Mouse (Mus musculus) embryonic fibroblast, embryonic 13.5 days (primary cell): ENCODE data around the gene Mfsd14a.

Experiments used
- CTCF ChIP-seq: IDR thresholded peaks from 2 replicates; pipeline ENCODE4 v1.5.1; 2011; ENCODE audit warnings: mild to moderate bottlenecking, control low read depth, low read length, moderate library complexity, borderline replicate concordance; ENCODE audit not compliant: insufficient read depth
- POLR2A ChIP-seq: IDR thresholded peaks from 2 replicates; pipeline ENCODE4 v1.6.1; 2011; ENCODE audit warnings: low read depth, mild to moderate bottlenecking, control low read depth, low read length, moderate library complexity

DNA sequence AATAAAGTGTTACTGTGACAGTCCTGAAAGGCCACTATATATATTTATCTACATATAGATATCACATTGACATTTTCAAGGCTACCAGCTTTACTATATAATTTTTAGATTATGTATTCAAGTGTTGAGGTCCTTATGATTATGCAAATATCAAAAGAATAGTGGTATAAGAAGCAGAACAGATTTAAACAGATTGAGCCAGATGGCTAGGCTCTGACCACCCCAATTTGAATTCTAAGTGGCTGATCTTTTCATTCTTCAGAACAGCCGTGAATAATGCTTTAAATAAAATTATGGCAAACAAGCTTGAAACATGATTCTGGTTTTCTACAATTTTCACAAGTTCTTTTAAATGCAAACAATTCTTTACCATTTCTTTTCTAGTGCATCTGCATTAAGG is 31.0 kb downstream of the Mfsd14a start:
- TF ChIP-seq CTCF (no peak), POLR2A (no peak)
